Mouse (Mus musculus): Measurements from ENCODE around the gene Swap70. TPM values are rescaled to one million over a fixed set of nuclear protein-coding genes. Genes with fewer than 3 reads are reported as not detected.

Swap70 gene
- polyA plus RNA-seq, 2 experiments = 5.5 to 7.9 TPM

DNA sequence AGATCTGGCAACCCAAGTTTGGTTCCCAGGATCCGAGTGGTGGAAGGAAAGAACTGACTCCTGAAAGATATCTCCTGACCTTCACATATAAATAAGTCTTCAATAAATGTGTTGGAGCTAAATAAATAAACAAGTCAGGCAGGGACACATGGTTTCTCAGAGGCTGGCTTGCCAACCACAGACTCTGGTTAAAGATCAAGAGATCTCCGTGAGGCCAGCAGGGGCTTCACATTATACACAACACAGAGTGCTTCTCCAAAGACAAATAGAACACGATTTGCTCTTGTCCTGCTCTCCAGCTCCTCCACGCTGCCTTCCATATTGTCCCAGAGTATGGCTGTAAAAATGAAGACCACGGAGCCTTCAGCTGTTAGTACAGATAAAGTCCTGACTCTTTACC lies 32.9 kb downstream of the Swap70 start:
- ATAC-seq (ENCODE audit: insufficient read depth) (no peak), DNase-seq (ENCODE audit: low read depth in 3 of 3, low spot score in 3 of 3) (no peak)
- 35% methylated on average over 5 of the region's 5 CpGs for WGBS (ENCODE audit: insufficient replicate concordance)
- Histone ChIP-seq H3K4me1 (replicated peaks; ENCODE audit: control insufficient read depth in 2 of 2, insufficient read depth in 2 of 2, low read length in 1 of 2) (peaks cover 0 to 6% of the 10 kb centered on the region in 2 experiments; a peak in 2 of 4 replicates), H3K9me3 (ENCODE audit: control insufficient read depth, low read length) (no peaks in the 10 kb centered on the region), H3K36me3 (replicated peaks; ENCODE audit: control insufficient read depth, insufficient read depth, low read depth) (no peaks in the 10 kb centered on the region), H3K9ac (replicated peaks) (no peak overlapping the region), H3K4me3 (ENCODE audit: insufficient read depth in 1 of 2, low read depth in 2 of 2, low read length in 2 of 2) (no peak overlapping the region), H3K27me3 (ENCODE audit: control insufficient read depth, insufficient read depth, low read length) (no peaks in the 10 kb centered on the region), H3K4me2 (ENCODE audit: low read depth) (no peak overlapping the region), H3K27ac (no peak overlapping the region)
- no peak for TF ChIP-seq CTCF (IDR thresholded peaks at IDR 0.05; ENCODE audit: low read depth)
- no peak for TF ChIP-seq EP300 (IDR thresholded peaks at IDR 0.05; ENCODE audit: low read depth)

GRCm38 (mm10) chr7:110257059-110257458 lies 35.5 kb downstream of the Swap70 start:
- no peaks in the 10 kb centered on the region for H3K27me3 ChIP-seq (ENCODE audit: control insufficient read depth, insufficient read depth, low read length)
- no peaks in the 10 kb centered on the region for H3K9me3 ChIP-seq (ENCODE audit: control insufficient read depth, low read length)
- H3K4me2 ChIP-seq (ENCODE audit: low read depth) = no peak overlapping the region
- no peak overlapping the region for H3K4me3 ChIP-seq (ENCODE audit: insufficient read depth in 1 of 2, low read depth in 2 of 2, low read length in 2 of 2)
- no peaks in the 10 kb centered on the region for H3K36me3 ChIP-seq (replicated peaks; ENCODE audit: control insufficient read depth, insufficient read depth, low read depth)
- H3K9ac ChIP-seq (replicated peaks) = no peak overlapping the region
- TF ChIP-seq EP300 (IDR thresholded peaks at IDR 0.05; ENCODE audit: low read depth) = no peak
- TF ChIP-seq CTCF (IDR thresholded peaks at IDR 0.05; ENCODE audit: low read depth) = no peak
- no peak overlapping the region for H3K27ac ChIP-seq
- DNase-seq (ENCODE audit: low read depth in 3 of 3, low spot score in 3 of 3) (no peak), ATAC-seq (ENCODE audit: insufficient read depth) (no peak)
- H3K4me1 ChIP-seq (replicated peaks; ENCODE audit: control insufficient read depth in 2 of 2, insufficient read depth in 2 of 2, low read length in 1 of 2) = peaks cover 0 to 11% of the 10 kb centered on the region in 2 experiments; a peak in 3 of 4 replicates
- 35% methylated on average over 2 of the region's 2 CpGs for WGBS (ENCODE audit: insufficient replicate concordance)

DNA sequence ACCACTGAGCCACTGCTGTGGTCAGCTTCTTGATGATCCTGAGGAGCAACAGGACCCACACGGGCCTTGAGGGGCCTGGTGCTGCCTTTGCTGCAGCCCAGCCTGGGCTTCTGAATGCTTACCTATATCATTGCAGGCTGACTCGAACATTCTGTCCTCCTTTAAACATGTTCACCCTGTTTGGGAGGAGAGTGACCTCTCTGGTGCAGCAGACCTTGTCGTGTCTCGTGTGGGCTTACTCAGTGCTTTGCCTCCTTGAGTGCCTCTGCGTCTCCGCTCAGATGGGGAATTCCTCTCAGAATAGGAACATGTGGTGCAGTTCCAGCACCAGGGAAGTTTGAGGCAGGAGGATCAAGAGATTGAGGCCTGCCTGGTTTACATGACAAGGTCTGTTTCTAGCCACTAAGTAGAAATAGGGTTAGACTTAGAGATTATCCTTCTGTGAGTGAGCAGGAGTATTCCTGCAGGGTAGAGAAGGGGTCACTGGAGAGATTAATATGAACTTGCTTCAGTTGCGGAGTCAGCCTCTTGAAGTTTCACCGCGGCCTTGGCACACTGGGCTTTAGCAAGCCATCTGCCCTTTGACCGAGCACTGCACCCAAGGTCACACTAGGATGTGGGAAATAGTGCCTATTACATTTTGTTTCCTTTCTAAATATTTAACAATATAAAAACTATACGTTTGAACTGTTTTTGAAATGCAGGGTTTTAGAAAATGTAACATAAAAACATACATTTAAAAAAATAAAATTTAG lies 36.9 kb downstream of the Swap70 start:
- H3K27ac ChIP-seq = no peak overlapping the region
- no peak for DNase-seq (ENCODE audit: low read depth in 3 of 3, low spot score in 3 of 3)

GRCm38 (mm10) chr7:110259966-110260711 lies 38.6 kb downstream of the Swap70 start:
- H3K4me3 ChIP-seq (ENCODE audit: insufficient read depth in 1 of 2, low read depth in 2 of 2, low read length in 2 of 2) = no peak overlapping the region
- TF ChIP-seq CTCF (IDR thresholded peaks at IDR 0.05; ENCODE audit: low read depth) (no peak), EP300 (IDR thresholded peaks at IDR 0.05; ENCODE audit: low read depth) (no peak)
- peaks cover 0 to 14% of the 10 kb centered on the region in 2 experiments for H3K4me1 ChIP-seq (replicated peaks; ENCODE audit: control insufficient read depth in 2 of 2, insufficient read depth in 2 of 2, low read length in 1 of 2)
- ATAC-seq (ENCODE audit: insufficient read depth) = no peak
- DNase-seq (ENCODE audit: low read depth in 3 of 3, low spot score in 3 of 3) = no peak
- H3K9me3 ChIP-seq (ENCODE audit: control insufficient read depth, low read length) = no peaks in the 10 kb centered on the region
- WGBS (ENCODE audit: insufficient replicate concordance) = 51% methylated on average over 4 of the region's 4 CpGs
- H3K4me2 ChIP-seq (ENCODE audit: low read depth) = no peak overlapping the region
- no peaks in the 10 kb centered on the region for H3K27me3 ChIP-seq (ENCODE audit: control insufficient read depth, insufficient read depth, low read length)
- no peak overlapping the region for H3K27ac ChIP-seq
- no peaks in the 10 kb centered on the region for H3K36me3 ChIP-seq (replicated peaks; ENCODE audit: control insufficient read depth, insufficient read depth, low read depth)
- no peak overlapping the region for H3K9ac ChIP-seq (replicated peaks)

More for the DNA sequence above, 36.9 kb downstream of the Swap70 start:
- H3K9me3 ChIP-seq (ENCODE audit: control insufficient read depth, low read length) = no peaks in the 10 kb centered on the region
- 74% methylated on average over 11 of the region's 11 CpGs for WGBS (ENCODE audit: insufficient replicate concordance)
- no peak for ATAC-seq (ENCODE audit: insufficient read depth)
- TF ChIP-seq CTCF (IDR thresholded peaks at IDR 0.05; ENCODE audit: low read depth) (no peak), EP300 (IDR thresholded peaks at IDR 0.05; ENCODE audit: low read depth) (no peak)
- H3K36me3 ChIP-seq (replicated peaks; ENCODE audit: control insufficient read depth, insufficient read depth, low read depth) = no peaks in the 10 kb centered on the region
- H3K4me2 ChIP-seq (ENCODE audit: low read depth) = no peak overlapping the region
- no peaks in the 10 kb centered on the region for H3K27me3 ChIP-seq (ENCODE audit: control insufficient read depth, insufficient read depth, low read length)
- H3K9ac ChIP-seq (replicated peaks) = no peak overlapping the region
- peaks cover 0 to 14% of the 10 kb centered on the region in 2 experiments for H3K4me1 ChIP-seq (replicated peaks; ENCODE audit: control insufficient read depth in 2 of 2, insufficient read depth in 2 of 2, low read length in 1 of 2)
- H3K4me3 ChIP-seq (ENCODE audit: insufficient read depth in 1 of 2, low read depth in 2 of 2, low read length in 2 of 2) = no peak overlapping the region

DNA sequence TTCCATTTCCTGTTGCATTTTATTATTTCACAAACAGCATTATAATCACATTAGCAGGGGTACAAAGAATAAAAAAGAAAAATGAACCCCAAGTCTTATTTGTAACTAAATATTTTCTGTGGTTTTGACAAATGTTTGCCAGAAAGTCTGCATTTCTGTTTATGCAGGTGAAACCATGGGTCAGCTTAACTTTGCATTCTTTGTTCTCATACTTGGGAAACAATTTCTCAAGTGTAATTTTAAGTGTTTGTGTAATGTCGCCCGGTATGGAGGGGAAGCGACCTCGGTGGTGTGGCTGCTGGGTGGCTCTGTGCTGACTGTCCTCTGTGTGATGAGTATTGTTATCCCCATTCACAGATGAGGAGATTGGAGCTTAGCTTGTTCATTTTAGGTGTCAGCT lies 40.3 kb downstream of the Swap70 start:
- ATAC-seq (ENCODE audit: insufficient read depth) (no peak), DNase-seq (ENCODE audit: low read depth in 3 of 3, low spot score in 3 of 3) (no peak)
- no peak overlapping the region for H3K9ac ChIP-seq (replicated peaks)
- no peaks in the 10 kb centered on the region for H3K27me3 ChIP-seq (ENCODE audit: control insufficient read depth, insufficient read depth, low read length)
- no peaks in the 10 kb centered on the region for H3K9me3 ChIP-seq (ENCODE audit: control insufficient read depth, low read length)
- WGBS (ENCODE audit: insufficient replicate concordance) = 75% methylated on average over 4 of the region's 4 CpGs
- H3K27ac ChIP-seq = no peak overlapping the region
- no peak overlapping the region for H3K4me3 ChIP-seq (ENCODE audit: insufficient read depth in 1 of 2, low read depth in 2 of 2, low read length in 2 of 2)
- TF ChIP-seq CTCF (IDR thresholded peaks at IDR 0.05; ENCODE audit: low read depth) = no peak
- no peak for TF ChIP-seq EP300 (IDR thresholded peaks at IDR 0.05; ENCODE audit: low read depth)
- peaks cover 0 to 13% of the 10 kb centered on the region in 2 experiments for H3K4me1 ChIP-seq (replicated peaks; ENCODE audit: control insufficient read depth in 2 of 2, insufficient read depth in 2 of 2, low read length in 1 of 2)
- no peaks in the 10 kb centered on the region for H3K36me3 ChIP-seq (replicated peaks; ENCODE audit: control insufficient read depth, insufficient read depth, low read depth)
- no peak overlapping the region for H3K4me2 ChIP-seq (ENCODE audit: low read depth)

Measured in liver, embryonic 14.5 days (tissue).